Mouse (Mus musculus) Patski (cell line): ENCODE data around the gene Lefty2. TPM values are rescaled to one million over a fixed set of nuclear protein-coding genes. Genes with fewer than 3 reads are reported as not detected.
"Not testable (repeated sequence)": the region's sequence is repeated elsewhere in the genome, so short reads cannot be mapped to it uniquely, and the experiment has no call there.

Source experiments
- ATAC-seq: fragments of 100-300 bp; one replicate; pipeline ENCODE4 v1.8.0; 2021
- CTCF ChIA-PET: fragments of 350-600 bp; sonication (Branson Sonifier 250); formaldehyde crosslinking; loops from one replicate; lab custom pipeline; 2022; ENCODE audit warnings: inconsistent platforms; lab: Charles Lee
- POLR2A ChIA-PET: fragments of 350-600 bp; sonication (Branson Sonifier 250); formaldehyde crosslinking; loops from one replicate; lab custom pipeline; 2022; ENCODE audit warnings: antibody characterized with exemption, inconsistent platforms; lab: Charles Lee
- DNase-seq: peaks from one replicate; pipeline ENCODE4 v3.0.0-alpha.2; 2011; ENCODE audit warnings: low read depth, low spot score
- H3K27me3 ChIP-seq: fragments of 371-371 bp; one replicate; pipeline ENCODE4 v1.5.1; 2021
- CTCF ChIP-seq: fragments of 100-300 bp; IDR thresholded peaks from one replicate; pipeline ENCODE4 v1.5.1; 2021
- in situ Hi-C: fragments of 300-500 bp; cut with MboI; formaldehyde crosslinking; loops from 3 replicates; pipeline ENCODE4 v1.11.1; 2018; ENCODE audit warnings: low pct_unique_long_range_greater_than_20kb, mixed read lengths
- polyA plus RNA-seq: library from polyadenylated mRNA; unstranded; gene quantifications from one replicate; pipeline ENCODE4 v1.2.3, GENCODE M21; 2021

Lefty2 gene
- polyA plus RNA-seq, 1 experiment from 2014 or later = 0.04 TPM

DNA sequence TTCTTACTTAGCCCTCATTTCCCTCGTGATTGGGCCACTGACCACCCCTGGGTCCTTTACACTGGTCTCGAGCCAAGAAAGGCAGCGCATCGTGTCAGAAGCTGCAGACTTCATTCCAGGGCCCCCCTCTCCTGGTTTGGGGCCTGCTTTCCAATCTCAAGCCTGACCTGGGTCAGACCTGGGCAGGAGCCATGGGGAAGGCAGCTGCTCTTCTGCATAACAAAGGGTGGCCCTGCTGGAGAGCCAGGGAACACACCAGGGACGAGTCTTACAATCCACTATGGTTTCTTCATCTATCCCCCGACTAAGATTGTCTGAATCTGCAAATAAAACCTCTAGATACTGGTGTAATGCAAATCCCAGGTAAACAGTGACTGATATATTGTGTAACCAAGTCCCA lies 40.8 kb downstream of the Lefty2 start:
- ChIA-PET CTCF (no interaction called here), POLR2A (interaction anchor here (0.6 kb wide), 1 partner anchor 8 kb away, joined by 3 read pairs; the partner anchor contains the start of gene Tmem63a)
- no peaks in the 10 kb centered on the region for H3K27me3 ChIP-seq
- DNase-seq (no peak), ATAC-seq (peak; percentile 59)
- in situ Hi-C loops = no loop called here
- TF ChIP-seq CTCF = no peak

DNA sequence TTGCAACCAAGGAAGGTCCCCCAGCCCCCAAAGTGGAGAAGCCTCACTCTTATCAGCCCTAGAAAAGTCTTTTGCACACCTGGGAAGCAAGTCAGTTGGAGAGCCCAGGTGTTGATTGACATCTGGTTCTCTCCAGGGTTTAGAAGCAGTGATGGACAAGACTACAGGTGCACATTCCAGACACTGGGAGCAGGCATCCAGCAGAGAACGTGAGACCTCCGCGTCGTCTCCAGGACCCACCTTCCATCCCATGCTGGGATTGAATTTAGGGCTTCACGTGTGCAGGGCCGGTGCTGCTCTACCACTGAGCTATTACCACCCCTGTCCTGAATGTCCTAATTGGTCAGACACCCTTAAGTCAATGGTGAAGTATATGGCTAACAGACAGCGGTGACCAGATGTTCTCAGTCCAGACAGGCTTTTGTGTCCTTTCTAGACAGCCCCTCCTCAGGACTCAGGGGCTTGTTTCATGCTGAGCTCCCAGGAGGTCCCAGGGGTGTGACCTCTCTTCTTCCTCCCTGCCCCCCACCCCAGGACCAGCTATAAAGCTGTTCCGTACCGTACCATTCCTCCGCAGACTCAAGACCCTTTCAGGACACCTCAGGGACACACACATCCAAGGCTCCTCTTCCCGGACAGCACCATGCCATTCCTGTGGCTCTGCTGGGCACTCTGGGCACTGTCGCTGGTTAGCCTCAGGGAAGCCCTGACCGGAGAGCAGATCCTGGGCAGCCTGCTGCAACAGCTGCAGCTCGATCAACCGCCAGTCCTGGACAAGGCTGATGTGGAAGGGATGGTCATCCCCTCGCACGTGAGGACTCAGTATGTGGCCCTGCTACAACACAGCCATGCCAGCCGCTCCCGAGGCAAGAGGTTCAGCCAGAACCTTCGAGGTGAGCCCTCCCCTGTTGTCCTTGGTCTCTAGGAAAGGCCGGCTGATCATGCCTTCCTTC lies 41.8 kb downstream of the Lefty2 start, which contains the start of gene Lefty1:
Gene Lefty1, plus strand, starts transcription at position 556 of the 953 bp plus-strand sequence.
- ATAC-seq = no peak
- ChIA-PET POLR2A (no interaction called here), CTCF (interaction anchor here (1.6 kb wide), 1 partner anchor 11 kb away, joined by 4 read pairs; no protein-coding TSS in a partner anchor)
- DNase-seq = no peak
- in situ Hi-C loops = no loop called here
- no peaks in the 10 kb centered on the region for H3K27me3 ChIP-seq
- no peak for TF ChIP-seq CTCF

DNA sequence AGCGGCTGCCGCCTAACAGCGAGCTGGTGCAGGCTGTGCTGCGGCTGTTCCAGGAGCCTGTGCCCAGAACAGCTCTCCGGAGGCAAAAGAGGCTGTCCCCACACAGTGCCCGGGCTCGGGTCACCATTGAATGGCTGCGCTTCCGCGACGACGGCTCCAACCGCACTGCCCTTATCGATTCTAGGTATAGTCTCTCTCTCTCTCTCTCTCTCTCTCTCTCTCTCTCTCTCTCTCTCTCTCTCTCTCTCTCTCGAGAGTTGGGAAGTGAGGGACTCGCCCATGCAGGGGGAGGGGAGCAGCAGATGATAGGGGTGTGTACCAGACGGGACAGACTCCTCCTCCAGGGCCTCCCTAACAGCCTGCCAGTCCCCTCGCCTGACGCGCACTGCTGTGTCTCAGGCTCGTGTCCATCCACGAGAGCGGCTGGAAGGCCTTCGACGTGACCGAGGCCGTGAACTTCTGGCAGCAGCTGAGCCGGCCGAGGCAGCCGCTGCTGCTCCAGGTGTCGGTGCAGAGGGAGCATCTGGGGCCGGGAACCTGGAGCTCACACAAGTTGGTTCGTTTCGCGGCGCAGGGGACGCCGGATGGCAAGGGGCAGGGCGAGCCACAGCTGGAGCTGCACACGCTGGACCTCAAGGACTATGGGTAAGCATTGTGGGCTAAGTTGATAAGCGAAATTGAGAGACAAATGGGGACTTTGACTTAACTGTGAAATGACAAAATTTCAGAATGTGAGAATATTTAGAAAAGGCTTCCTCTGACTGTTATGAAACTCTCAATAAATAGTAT lies 43.9 kb downstream of the Lefty2 start:
- in situ Hi-C loops, DNase-seq, ATAC-seq, H3K27me3 ChIP-seq, POLR2A ChIA-PET, CTCF ChIA-PET: not testable (repeated sequence)

DNA sequence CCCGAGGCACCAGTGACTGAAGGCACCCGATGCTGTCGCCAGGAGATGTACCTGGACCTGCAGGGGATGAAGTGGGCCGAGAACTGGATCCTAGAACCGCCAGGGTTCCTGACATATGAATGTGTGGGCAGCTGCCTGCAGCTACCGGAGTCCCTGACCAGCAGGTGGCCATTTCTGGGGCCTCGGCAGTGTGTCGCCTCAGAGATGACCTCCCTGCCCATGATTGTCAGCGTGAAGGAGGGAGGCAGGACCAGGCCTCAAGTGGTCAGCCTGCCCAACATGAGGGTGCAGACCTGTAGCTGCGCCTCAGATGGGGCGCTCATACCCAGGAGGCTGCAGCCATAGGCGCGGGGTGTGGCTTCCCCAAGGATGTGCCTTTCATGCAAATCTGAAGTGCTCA lies 44.7 kb downstream of the Lefty2 start:
- H3K27me3 ChIP-seq, POLR2A ChIA-PET, ATAC-seq, in situ Hi-C loops, DNase-seq: not testable (repeated sequence)
- CTCF ChIA-PET = interaction anchor here (0.9 kb wide), 1 partner anchor 23 kb away, joined by 3 read pairs; no protein-coding TSS in a partner anchor

DNA sequence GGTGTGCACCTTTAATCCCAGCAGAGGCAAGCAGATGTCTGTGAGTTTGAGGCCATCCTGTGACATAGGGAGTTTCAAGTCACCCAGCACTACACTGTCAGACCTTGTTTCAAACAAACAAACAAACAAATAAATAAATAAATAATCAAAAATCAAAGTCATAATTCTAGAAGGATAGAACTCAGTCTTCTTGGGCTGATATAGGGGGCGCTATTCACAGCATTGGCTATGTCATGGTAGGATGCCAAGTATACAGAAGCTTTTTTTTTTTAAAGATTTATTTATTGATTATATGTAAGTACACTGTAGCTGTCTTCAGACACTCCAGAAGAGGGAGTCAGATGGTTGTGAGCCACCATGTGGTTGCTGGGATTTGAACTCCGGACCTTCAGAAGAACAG lies 45.9 kb downstream of the Lefty2 start:
- H3K27me3 ChIP-seq, DNase-seq, ATAC-seq, in situ Hi-C loops: not testable (repeated sequence)
- ChIA-PET CTCF (interaction anchor here (0.9 to 2.4 kb wide), 3 partner anchors 24 to 37 kb away, joined by 3 to 10 read pairs (median 8); no protein-coding TSS in a partner anchor), POLR2A (interaction anchor here (0.6 kb wide), 2 partner anchors 10 to 79 kb away, joined by 3 to 4 read pairs; no protein-coding TSS in a partner anchor)

DNA sequence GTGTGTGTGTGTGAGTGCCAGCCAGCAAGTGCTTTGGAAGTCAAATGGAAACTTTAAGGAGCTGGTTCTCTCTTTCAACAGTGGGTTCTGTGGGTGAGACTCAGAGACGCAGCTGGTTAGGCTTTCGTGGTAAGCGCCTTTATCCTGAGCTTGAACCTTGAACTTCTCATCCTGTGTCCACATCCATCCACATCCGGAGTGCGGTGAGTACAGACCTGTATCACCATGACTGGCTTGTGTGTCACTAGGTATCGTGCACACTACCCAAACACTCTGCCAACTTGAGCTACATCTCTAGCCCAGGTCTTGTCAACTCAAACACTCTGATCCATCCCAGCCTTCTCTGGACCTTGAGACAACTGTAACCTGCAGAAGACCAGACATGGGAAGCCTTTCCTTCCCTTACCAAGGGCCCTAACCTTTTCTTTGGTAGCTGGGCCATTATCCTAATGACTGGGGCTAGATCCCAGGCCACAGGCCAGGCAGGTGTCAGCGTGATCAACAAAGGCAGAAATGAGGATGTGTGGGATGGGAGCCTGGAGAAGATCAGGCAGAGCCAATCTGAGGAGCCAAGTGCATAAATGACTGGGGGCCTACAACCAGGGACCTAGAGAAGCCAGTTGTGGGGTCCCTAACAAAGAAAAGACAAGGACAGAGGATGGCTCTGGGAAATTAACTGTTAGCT lies 48.0 kb downstream of the Lefty2 start:
- H3K27me3 ChIP-seq = no peaks in the 10 kb centered on the region
- in situ Hi-C loops = no loop called here
- ChIA-PET CTCF (interaction anchor here (1.0 to 1.7 kb wide), 5 partner anchors 15 to 36 kb away, joined by 3 to 11 read pairs (median 6); no protein-coding TSS in a partner anchor), POLR2A (interaction anchor here (1.2 to 1.8 kb wide), 3 partner anchors 11 to 36 kb away, joined by 3 to 7 read pairs (median 6); partner anchors contain the start of gene Pycr2)
- no peak for ATAC-seq
- DNase-seq = no peak
- no peak for TF ChIP-seq CTCF

DNA sequence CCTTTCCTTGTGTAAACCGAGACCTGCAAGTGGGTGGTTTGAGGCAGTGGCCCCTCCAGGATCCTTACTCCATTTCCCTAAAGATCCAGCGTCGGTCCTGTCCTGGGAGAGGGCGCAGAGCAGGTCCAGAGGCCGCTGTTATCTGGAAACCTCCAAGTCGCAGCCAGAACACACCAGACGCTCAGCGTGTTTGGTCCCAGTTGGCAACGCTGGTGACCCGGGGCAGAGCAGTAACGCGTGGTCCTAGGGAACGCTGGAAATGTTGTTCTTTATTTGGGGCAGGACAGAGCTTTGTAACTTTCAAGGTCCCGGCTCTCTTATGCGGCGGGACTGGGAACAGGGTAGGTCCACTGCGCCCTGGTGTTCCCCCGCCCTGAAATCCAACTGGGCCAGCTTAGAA lies 48.8 kb downstream of the Lefty2 start:
- CTCF ChIA-PET = interaction anchor here (1.0 to 1.7 kb wide), 4 partner anchors 14 to 37 kb away, joined by 3 to 11 read pairs (median 6); no protein-coding TSS in a partner anchor
- H3K27me3 ChIP-seq = no peaks in the 10 kb centered on the region
- ATAC-seq = peak; percentile 20
- no peak for TF ChIP-seq CTCF
- in situ Hi-C loops = no loop called here
- POLR2A ChIA-PET = interaction anchor here (0.8 to 1.8 kb wide), 6 partner anchors 8 to 37 kb away, joined by 3 to 7 read pairs (median 4); partner anchors contain the start of gene Pycr2
- DNase-seq = no peak

DNA sequence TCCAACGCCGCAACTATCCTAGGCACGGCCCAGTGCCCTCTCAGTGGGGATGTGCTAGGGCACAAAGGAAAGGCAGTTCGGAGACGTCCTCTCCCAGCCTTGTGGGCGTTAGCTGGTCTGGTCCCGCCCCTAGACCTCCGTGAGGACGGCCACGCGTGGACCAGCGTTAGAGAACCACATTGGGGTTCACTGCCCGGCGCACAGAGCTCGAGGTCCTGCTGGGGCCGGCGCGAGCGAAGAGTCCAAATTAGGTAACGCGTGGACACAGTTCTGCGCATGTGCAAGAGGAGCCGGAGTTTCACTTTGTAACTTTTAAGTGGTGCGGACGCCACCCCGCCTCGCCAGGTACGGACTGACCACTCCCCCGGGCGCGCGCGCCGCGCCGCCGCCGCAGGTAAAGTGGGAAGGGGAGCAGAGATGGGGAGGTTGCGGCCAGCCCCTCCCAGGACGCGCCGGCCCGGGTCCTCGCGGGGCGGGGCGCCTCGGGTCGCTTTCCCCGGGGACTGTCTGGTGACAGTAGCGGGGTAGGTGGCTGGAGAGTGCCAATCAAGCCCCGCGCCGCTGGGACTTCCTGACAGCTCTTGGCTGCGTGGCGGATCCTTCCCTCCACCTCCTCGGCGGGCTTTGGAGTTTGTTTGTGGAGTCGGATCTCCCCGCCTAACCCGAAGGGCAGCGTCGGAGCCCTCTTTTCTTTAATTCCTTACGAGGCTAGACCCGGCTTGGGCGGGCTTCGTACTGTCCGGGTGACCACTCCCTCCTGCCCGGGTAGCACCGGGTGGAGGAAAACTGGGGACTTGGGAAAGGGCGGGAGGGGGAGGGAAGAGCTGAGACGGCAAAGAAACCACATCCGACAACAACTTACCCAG lies 49.5 kb downstream of the Lefty2 start, which contains the start of gene Tmem63a:
Gene Tmem63a, plus strand, starts transcription at position 179 of the 866 bp plus-strand sequence.
- no peaks in the 10 kb centered on the region for H3K27me3 ChIP-seq
- DNase-seq (no peak), ATAC-seq (peak; percentile 67)
- CTCF ChIA-PET = interaction anchor here (1.6 to 1.7 kb wide), 3 partner anchors 13 to 31 kb away, joined by 6 to 11 read pairs (median 6); no protein-coding TSS in a partner anchor
- in situ Hi-C loops = no loop called here
- TF ChIP-seq CTCF = no peak
- POLR2A ChIA-PET = interaction anchor here (0.8 to 1.8 kb wide), 6 partner anchors 9 to 37 kb away, joined by 3 to 7 read pairs (median 4); partner anchors contain the start of gene Pycr2
